Mouse (Mus musculus) liver, embryonic 14.5 days (tissue): ENCODE measurements at regions not wholly inside any gene's neighbourhood (a gene's known extent, or its start where the extent isn't known, plus 50 kb on each side); places are given as distances from the start of the nearest gene placed in this dataset.
A peak's percentile ranks its signal among the peaks of the same experiment; 100 is the strongest.

ENCODE experiments used
- ATAC-seq: fragments of 200-750 bp; cut with Nextera tagmentation; 2 replicates; pipeline ENCODE4 v1.8.0; 2017; ENCODE audit warnings: moderate number of reproducible peaks, mild to moderate bottlenecking, moderate library complexity; ENCODE audit not compliant: insufficient read depth
- DNase-seq, 3 experiments: peaks; one replicate each; pipeline ENCODE4 v3.0.0-alpha.2; 2012 to 2013; ENCODE audit warnings: low read depth in 3 of 3, low spot score in 3 of 3
- H3K27ac ChIP-seq: fragments of 300-500 bp; sonication (generic); 2 replicates; pipeline ENCODE4 v1.5.1; 2014; ENCODE audit warnings: moderate library complexity, mild to moderate bottlenecking, control low read depth, inconsistent platforms
- H3K27me3 ChIP-seq: fragments of 300-500 bp; sonication (generic); 2 replicates; pipeline ENCODE4 v1.6.1; 2014; ENCODE audit warnings: mild to moderate bottlenecking, low read length, moderate library complexity; ENCODE audit not compliant: control insufficient read depth, insufficient read depth
- H3K36me3 ChIP-seq: fragments of 300-500 bp; sonication (generic); replicated peaks from 2 replicates; pipeline ENCODE4 v1.6.1; 2014; ENCODE audit warnings: low read depth; ENCODE audit not compliant: control insufficient read depth, insufficient read depth
- H3K4me1 ChIP-seq, 2 experiments: fragments of 200-500 bp in 1 of 2; fragments of 300-500 bp in 1 of 2; sonication (generic) in 1 of 2; replicated peaks; 2 replicates each; pipeline ENCODE4 v1.6.1; 2012 to 2014; ENCODE audit warnings: antibody characterized with exemption in 1 of 2, inconsistent platforms in 1 of 2, low read length in 1 of 2; ENCODE audit not compliant: control insufficient read depth in 2 of 2, insufficient read depth in 2 of 2
- H3K4me2 ChIP-seq: fragments of 300-500 bp; sonication (generic); 2 replicates; pipeline ENCODE4 v1.6.1; 2014; ENCODE audit warnings: low read depth, mild to moderate bottlenecking, control low read depth, moderate library complexity
- H3K4me3 ChIP-seq, 2 experiments: fragments of 200-500 bp in 1 of 2; fragments of 300-500 bp in 1 of 2; sonication (generic) in 1 of 2; 2 replicates each; pipeline ENCODE4 v1.5.1; 2012 to 2014; ENCODE audit warnings: low read depth in 2 of 2, low read length in 2 of 2, mild to moderate bottlenecking in 2 of 2, control low read depth in 1 of 2, inconsistent platforms in 1 of 2, moderate library complexity in 1 of 2; ENCODE audit not compliant: insufficient read depth in 1 of 2
- H3K9ac ChIP-seq: fragments of 300-500 bp; sonication (generic); replicated peaks from 2 replicates; pipeline ENCODE4 v1.6.1; 2014; ENCODE audit warnings: mild to moderate bottlenecking, control low read depth, moderate library complexity
- H3K9me3 ChIP-seq: fragments of 300-500 bp; sonication (generic); 2 replicates; pipeline ENCODE4 v1.6.1; 2016; ENCODE audit warnings: low read length, mixed read lengths; ENCODE audit not compliant: control insufficient read depth
- CTCF ChIP-seq: IDR thresholded peaks from 2 replicates; pipeline ENCODE4 v1.5.1; 2016; ENCODE audit warnings: antibody characterized with exemption, low read depth, control low read depth
- EP300 ChIP-seq: IDR thresholded peaks from 2 replicates; pipeline ENCODE4 v1.6.1; 2016; ENCODE audit warnings: antibody characterized with exemption, low read depth
- WGBS: fragments of 180-500 bp; shearing (Covaris S2); extraction: QIAGEN DNeasy Blood & Tissue Kit; methylation state at CpG from one replicate; pipeline ENCODE4 v1.1.7; 2014; ENCODE audit not compliant: insufficient replicate concordance; 5-methylcytosine and 5-hydroxymethylcytosine counted together

DNA sequence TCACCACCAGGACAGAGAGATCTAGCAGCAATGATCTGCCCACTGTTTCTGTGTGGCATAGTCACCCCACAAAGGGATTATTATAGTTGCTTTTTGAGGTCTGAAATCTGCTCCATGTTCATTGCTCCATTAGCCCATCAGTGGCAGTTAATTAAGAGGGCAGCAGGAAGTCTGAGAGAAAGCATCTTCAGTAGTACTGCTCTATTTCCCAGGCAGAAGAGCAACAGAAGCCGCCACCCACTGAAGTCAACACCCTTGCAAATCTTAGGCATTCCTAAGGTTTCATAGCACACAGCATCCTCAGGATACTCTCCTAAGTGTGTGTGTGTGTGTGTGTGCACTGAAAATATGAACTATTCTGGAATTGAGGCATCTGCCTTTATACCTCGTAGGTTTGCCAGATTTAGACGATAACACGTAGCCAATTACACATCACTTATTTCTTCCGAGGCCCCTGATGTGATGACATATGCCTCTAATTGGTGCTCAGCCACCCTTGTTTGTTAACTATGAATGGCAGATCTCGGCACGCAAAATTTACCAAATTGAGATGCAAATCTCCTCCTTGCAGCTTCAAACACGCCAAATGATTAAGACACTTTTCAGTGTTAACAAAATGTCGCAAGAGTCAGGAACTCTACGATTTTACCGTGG lies 161.0 kb upstream of the Lyplal1 start:
- TF ChIP-seq EP300 (no peak), CTCF (no peak)
- no peak overlapping the region for H3K9ac ChIP-seq
- H3K27me3 ChIP-seq, result no peaks in the 10 kb centered on the region
- H3K4me3 ChIP-seq, result no peak overlapping the region
- H3K4me2 ChIP-seq, result no peak overlapping the region
- no peak for ATAC-seq
- DNase-seq, result no peak
- no peak overlapping the region for H3K27ac ChIP-seq
- 64% methylated on average over 11 of the region's 11 CpGs for WGBS
- no peaks in the 10 kb centered on the region for H3K9me3 ChIP-seq
- no peaks in the 10 kb centered on the region for H3K36me3 ChIP-seq
- no peaks in the 10 kb centered on the region for H3K4me1 ChIP-seq

DNA sequence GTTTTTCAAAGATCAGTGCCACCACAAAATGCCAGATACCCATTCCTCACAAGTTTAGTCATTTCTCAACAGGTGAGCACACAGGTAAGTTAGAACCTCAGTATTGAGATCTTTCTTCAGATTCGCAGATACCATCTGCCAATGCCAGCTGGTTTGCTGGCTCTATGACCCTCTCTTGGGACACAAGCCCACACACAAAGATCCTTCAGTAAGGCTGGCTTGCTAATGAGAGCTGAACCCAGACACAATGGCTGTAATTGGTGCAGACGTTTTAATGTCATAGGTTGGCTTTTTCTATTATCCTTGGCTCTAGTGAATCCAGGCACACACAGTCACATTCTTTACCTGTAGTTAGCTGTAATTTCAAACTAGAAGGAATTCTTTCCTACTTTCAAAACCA lies 154.3 kb upstream of the Lyplal1 start:
- H3K27me3 ChIP-seq, result no peaks in the 10 kb centered on the region
- no peaks in the 10 kb centered on the region for H3K36me3 ChIP-seq
- H3K4me2 ChIP-seq, result no peak overlapping the region
- WGBS, result 61% methylated on average over 2 of the region's 2 CpGs
- no peaks in the 10 kb centered on the region for H3K4me1 ChIP-seq
- no peak overlapping the region for H3K9ac ChIP-seq
- H3K9me3 ChIP-seq, result no peaks in the 10 kb centered on the region; the same call in 1 of the 2 replicates
- ATAC-seq (no peak), DNase-seq (no peak)
- no peak overlapping the region for H3K4me3 ChIP-seq
- no peak for TF ChIP-seq EP300
- TF ChIP-seq CTCF, result no peak
- H3K27ac ChIP-seq, result no peak overlapping the region

GRCm38 (mm10) chr1:186267317-186267716 lies 150.2 kb upstream of the Lyplal1 start:
- 51% methylated on average over 2 of the region's 2 CpGs for WGBS
- Histone ChIP-seq H3K4me1 (peaks cover 0 to 5% of the 10 kb centered on the region in 2 experiments; a peak in 1 of 4 replicates), H3K27me3 (no peaks in the 10 kb centered on the region), H3K36me3 (no peaks in the 10 kb centered on the region), H3K9me3 (no peaks in the 10 kb centered on the region; the same call in 1 of the 2 replicates), H3K4me2 (no peak overlapping the region), H3K27ac (no peak overlapping the region), H3K9ac (no peak overlapping the region), H3K4me3 (no peak overlapping the region)
- no peak for ATAC-seq
- no peak for DNase-seq
- TF ChIP-seq EP300, result no peak
- TF ChIP-seq CTCF, result no peak

DNA sequence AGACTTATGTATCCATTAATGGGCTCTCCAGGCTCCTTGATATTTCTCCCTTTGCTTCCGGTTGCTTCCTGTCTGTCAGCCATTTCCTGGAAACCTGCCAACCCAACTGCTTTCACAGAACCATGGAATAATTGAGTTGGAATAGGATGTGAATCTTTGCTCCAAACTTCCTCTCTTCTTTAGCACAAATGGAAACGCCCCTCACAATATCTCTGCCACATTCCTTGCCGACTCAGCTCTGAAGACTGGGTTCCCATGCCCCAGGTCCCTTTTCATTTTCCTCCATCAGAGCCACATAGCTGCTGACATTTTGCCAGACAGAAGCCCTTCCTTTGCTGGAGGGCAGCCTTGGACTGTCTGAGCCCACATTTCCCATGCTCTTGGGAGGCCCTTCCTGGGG lies 147.5 kb upstream of the Lyplal1 start:
- WGBS, result 48% methylated on average over 3 of the region's 3 CpGs
- Histone ChIP-seq H3K9ac (no peak overlapping the region), H3K4me3 (no peak overlapping the region), H3K36me3 (no peaks in the 10 kb centered on the region), H3K27me3 (no peaks in the 10 kb centered on the region), H3K27ac (no peak overlapping the region), H3K9me3 (no peaks in the 10 kb centered on the region; the same call in 1 of the 2 replicates), H3K4me2 (no peak overlapping the region), H3K4me1 (peaks cover 0 to 7% of the 10 kb centered on the region in 2 experiments; a peak in 1 of 4 replicates)
- ATAC-seq (0 out of 2 replicates have a peak, but pooled peaks have one; percentile 8), DNase-seq (no peak)
- TF ChIP-seq EP300, result no peak
- no peak for TF ChIP-seq CTCF

DNA sequence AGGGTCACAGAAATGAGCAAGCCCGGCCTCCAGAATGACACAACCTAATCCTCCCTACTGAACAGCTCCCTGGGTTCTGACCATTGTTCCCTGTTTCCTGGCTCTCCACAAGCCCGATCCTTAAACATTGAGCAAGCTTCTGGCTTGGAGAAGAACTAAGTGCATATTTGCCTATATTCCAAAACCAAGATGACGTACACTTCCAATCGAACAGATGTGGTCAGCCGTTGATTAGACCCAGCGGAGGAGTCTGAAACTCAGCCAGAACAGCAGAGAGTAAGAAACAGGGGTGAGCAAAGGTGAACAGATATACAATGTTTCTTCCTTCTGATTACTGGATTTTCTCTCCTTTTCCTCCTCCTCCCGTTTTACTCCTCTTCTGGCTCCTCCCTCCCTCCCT lies 146.8 kb upstream of the Lyplal1 start:
- H3K4me2 ChIP-seq, result no peak overlapping the region
- TF ChIP-seq CTCF (no peak), EP300 (no peak)
- peaks cover 0 to 7% of the 10 kb centered on the region in 2 experiments; a peak in 1 of 4 replicates for H3K4me1 ChIP-seq
- DNase-seq (no peak), ATAC-seq (no peak)
- 46% methylated on average over 7 of the region's 7 CpGs for WGBS
- no peaks in the 10 kb centered on the region; the same call in 1 of the 2 replicates for H3K9me3 ChIP-seq
- no peak overlapping the region for H3K27ac ChIP-seq
- H3K4me3 ChIP-seq, result no peak overlapping the region
- no peaks in the 10 kb centered on the region for H3K27me3 ChIP-seq
- H3K36me3 ChIP-seq, result no peaks in the 10 kb centered on the region
- no peak overlapping the region for H3K9ac ChIP-seq
